Mouse (Mus musculus): ENCODE data around the gene Gjb4. TPM values are rescaled to one million over a fixed set of nuclear protein-coding genes. Genes with fewer than 3 reads are reported as not detected.

Gene Gjb4
- polyA plus RNA-seq (2015; fragmentation: Nextera tagmentation; extraction: Ambion mirVana) = 1.9 and 4.2 TPM in 2 replicates

DNA sequence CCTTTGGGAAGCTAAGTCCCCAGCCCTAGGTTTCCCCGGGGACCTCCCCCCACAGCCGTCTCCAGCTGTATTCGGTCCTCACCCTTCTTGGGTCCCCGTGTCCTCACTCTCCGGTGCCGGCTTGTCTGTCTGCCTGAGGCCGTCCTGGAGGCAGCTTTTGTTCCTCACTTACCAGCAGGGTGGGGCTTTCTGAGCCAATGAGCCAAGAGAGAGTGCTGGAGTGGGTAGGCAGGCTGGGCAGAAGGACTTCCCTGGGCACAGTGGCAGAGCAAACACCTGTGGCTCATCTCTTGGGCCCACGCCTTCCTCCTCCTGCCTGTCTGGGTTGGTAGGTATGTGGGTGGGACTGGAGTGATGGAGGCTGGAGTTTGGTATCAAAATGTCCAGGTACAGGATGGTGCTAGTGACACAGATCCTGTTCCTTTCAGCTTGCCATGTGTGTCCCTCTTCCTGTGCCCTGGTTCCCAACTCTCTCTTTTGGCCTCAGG is at the start of gene Gjb4:
Gjb4 (minus strand) TSS at position 131 of the 488 bp plus-strand sequence.

DNA sequence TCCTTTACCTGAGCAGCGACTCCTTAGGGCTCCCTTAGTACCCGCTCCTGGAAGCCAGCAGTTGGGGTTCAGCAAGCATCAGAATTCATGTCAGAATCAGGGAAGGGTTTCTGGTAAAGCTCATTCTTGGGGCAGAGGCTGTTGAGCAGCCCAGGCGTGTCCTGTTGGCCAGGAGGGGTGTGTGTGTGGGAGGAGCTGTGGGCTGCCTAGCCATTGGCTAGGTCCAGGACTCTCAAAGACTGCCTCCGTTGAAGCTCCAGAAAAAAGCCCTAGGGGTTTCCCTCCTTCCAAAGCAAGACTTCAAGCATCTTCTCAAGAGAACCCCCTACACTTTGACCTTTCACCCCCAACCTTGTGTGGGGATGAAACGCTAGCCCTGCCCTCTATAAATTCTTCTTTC is 4.1 kb upstream of the Gjb4 start, which contains the start of gene Gjb5:
Gjb5 (minus strand) TSS at position 164 of the 400 bp plus-strand sequence.

DNA sequence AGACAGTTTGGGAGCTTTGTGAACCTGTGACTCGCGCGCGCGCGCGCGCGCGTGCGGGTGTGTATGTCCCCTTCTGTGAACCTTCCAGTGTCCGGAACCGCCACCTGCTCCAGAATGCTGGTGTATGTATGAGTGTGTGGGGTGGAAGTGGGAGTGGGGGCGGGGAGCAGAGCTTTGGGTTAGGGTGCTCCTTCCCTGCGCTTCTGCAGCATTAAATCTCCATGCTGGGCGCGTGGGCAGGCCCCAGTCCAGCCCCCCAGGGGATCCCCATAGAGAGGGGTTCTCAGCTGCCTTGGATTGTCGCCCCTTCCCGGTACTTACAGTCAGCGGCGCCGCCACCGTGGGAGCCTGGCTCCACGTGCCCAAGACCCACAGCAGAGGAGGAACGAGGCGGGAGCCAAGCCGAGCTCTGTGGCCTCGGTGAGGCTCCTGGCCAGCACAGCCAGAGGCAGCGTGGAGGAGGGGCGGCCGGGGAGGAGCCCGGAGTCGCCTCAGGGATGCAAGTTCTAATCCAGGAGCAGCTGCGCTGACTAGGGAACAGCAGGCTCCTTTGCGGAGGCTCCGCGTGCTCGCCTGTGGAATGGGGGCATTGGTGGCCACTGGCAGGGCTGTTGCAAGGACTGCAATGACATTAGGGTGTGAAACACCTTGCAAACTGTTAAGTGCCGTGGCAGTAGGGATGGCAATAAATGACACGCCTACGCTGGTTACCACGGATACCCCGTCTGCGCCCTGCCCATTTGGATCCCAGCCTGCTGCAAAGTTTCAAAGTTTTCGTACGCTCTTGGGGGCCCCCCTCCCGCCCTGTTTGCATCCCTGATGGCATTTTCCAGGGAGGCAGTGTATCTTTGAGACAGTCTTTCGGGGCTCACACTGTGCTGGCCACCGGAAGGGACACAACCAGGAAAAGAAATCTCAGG is 23.4 kb downstream of the Gjb4 start, which contains the start of gene Gjb3:
Gjb3 (minus strand) TSS at position 664 of the 920 bp plus-strand sequence.

DNA sequence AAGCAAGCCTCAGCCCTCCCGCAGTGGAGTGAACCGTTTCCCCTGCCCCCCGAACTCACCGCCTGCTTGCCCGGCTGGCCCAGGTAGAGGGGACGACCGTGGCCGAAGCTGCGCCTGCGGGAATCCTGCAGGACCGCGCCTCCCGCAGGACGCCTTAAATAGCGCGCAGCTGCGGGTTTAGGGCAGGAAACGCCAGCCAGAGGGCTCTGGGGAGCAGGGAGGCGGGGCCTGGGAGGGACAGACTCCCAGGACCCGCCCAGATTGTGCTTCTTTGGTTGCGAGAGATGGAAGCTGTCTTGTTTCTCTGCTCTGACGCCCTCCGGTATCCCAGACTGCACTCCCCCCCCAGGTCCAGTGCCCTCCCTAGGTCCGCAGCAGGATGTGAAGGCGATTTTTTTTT is 40.0 kb downstream of the Gjb4 start, which contains the start of gene Gja4:
Gja4 (minus strand) TSS at position 179 of the 400 bp plus-strand sequence.

Other genes starting within 250 kb of the Gjb4 start
- 15.6 and 15.7 TPM in 2 replicates for gene Tmem35b, start 230.4 kb downstream of the Gjb4 start, polyA plus RNA-seq (2015; fragmentation: Nextera tagmentation; extraction: Ambion mirVana)
- 0.05 and 0.08 TPM in 2 replicates for gene Dlgap3, start 184.9 kb downstream of the Gjb4 start, polyA plus RNA-seq (2015; fragmentation: Nextera tagmentation; extraction: Ambion mirVana)
- 48.7 and 51.0 TPM in 2 replicates for gene Smim12, start 110.3 kb downstream of the Gjb4 start, polyA plus RNA-seq (2015; fragmentation: Nextera tagmentation; extraction: Ambion mirVana)
- 8.7 and 10.8 TPM in 2 replicates for gene Gja4, start 40.0 kb downstream of the Gjb4 start, polyA plus RNA-seq (2015; fragmentation: Nextera tagmentation; extraction: Ambion mirVana)
- gene Gjb3, start 23.2 kb downstream of the Gjb4 start, polyA plus RNA-seq (2015; fragmentation: Nextera tagmentation; extraction: Ambion mirVana) = 13.4 and 13.7 TPM in 2 replicates
- gene Gjb5, start 4.1 kb upstream of the Gjb4 start, polyA plus RNA-seq (2015; fragmentation: Nextera tagmentation; extraction: Ambion mirVana) = 11.5 and 13.4 TPM in 2 replicates